Mouse (Mus musculus): ENCODE measurements around the gene Tle3.

- TF ChIP-seq CTCF (IDR thresholded peaks at IDR 0.05; ENCODE audit: borderline replicate concordance, extremely low read depth, insufficient read depth, insufficient read length) (no peak), POLR2A (IDR thresholded peaks at IDR 0.05; ENCODE audit: borderline replicate concordance, extremely low read depth, insufficient read depth, insufficient read length, poor library complexity, severe bottlenecking) (no peak)
Observed at GRCm38 (mm10) chr9:61396474-61396873, 24.3 kb downstream of the Tle3 start.

All from brain, embryonic 14.5 days (tissue).